Mouse (Mus musculus) brain, embryonic 14.5 days (tissue): ENCODE measurements around the gene Npas3.

ENCODE experiments used
- CTCF ChIP-seq: fragments of 200-500 bp; IDR thresholded peaks from 2 replicates; pipeline ENCODE4 v1.5.1; 2012; ENCODE audit warnings: inconsistent platforms, mild to moderate bottlenecking, moderate library complexity, borderline replicate concordance; ENCODE audit not compliant: insufficient read depth, insufficient read length; ENCODE audit errors: extremely low read depth
- POLR2A ChIP-seq: fragments of 200-500 bp; IDR thresholded peaks from 2 replicates; pipeline ENCODE4 v1.6.1; 2012; ENCODE audit warnings: mild to moderate bottlenecking, inconsistent platforms, borderline replicate concordance; ENCODE audit not compliant: poor library complexity, insufficient read depth, insufficient read length, severe bottlenecking; ENCODE audit errors: extremely low read depth

GRCm38 (mm10) chr12:53448040-53448439 is 199.6 kb downstream of the Npas3 start:
- TF ChIP-seq CTCF = no peak
- TF ChIP-seq POLR2A = no peak
